Mouse (Mus musculus) lung, embryonic 15.5 days (tissue): ENCODE data around the gene Akap7. TPM values are rescaled to one million over a fixed set of nuclear protein-coding genes. Genes with fewer than 3 reads are reported as not detected.
A peak's percentile ranks its signal among the peaks of the same experiment; 100 is the strongest.

Experiments
- ATAC-seq: fragments of 200-750 bp; cut with Nextera tagmentation; 2 replicates; pipeline ENCODE4 v1.8.0; 2017; ENCODE audit warnings: moderate number of reproducible peaks, borderline replicate concordance; ENCODE audit not compliant: low FRiP score, low TSS enrichment; ENCODE audit errors: extremely low read depth
- H3K27ac ChIP-seq: fragments of 300-500 bp; sonication (generic); 2 replicates; pipeline ENCODE4 v1.5.1; 2015; ENCODE audit warnings: moderate library complexity, mild to moderate bottlenecking, inconsistent platforms
- H3K27me3 ChIP-seq: fragments of 300-500 bp; sonication (generic); 2 replicates; pipeline ENCODE4 v1.6.1; 2015; ENCODE audit warnings: inconsistent platforms
- H3K36me3 ChIP-seq: fragments of 300-500 bp; sonication (generic); 2 replicates; pipeline ENCODE4 v1.6.1; 2015; ENCODE audit warnings: inconsistent platforms
- H3K4me1 ChIP-seq: fragments of 300-500 bp; sonication (generic); 2 replicates; pipeline ENCODE4 v1.6.1; 2015; ENCODE audit warnings: inconsistent platforms
- H3K4me2 ChIP-seq: fragments of 300-500 bp; sonication (generic); 2 replicates; pipeline ENCODE4 v1.6.1; 2015; ENCODE audit warnings: inconsistent platforms, mild to moderate bottlenecking, moderate library complexity
- H3K4me3 ChIP-seq: fragments of 300-500 bp; sonication (generic); 2 replicates; pipeline ENCODE4 v1.5.1; 2015; ENCODE audit warnings: mild to moderate bottlenecking, inconsistent platforms
- H3K9ac ChIP-seq: fragments of 300-500 bp; sonication (generic); 2 replicates; pipeline ENCODE4 v1.6.1; 2015; ENCODE audit warnings: inconsistent platforms
- H3K9me3 ChIP-seq: fragments of 300-500 bp; sonication (generic); 2 replicates; pipeline ENCODE4 v1.6.1; 2016; ENCODE audit warnings: inconsistent platforms
- WGBS: fragments of 180-500 bp; shearing (Covaris S2); methylation state at CpG from one replicate; pipeline ENCODE4 v1.1.7; 2015; 5-methylcytosine and 5-hydroxymethylcytosine counted together
- polyA plus RNA-seq: library from polyadenylated mRNA; unstranded; fragments of >200 nt; fragmentation: Nextera tagmentation; extraction: Ambion mirVana; gene quantifications from 2 replicates; pipeline ENCODE4 v1.2.1, GENCODE M21; 2015

Akap7 gene
- polyA plus RNA-seq = 20.9 and 25.4 TPM in 2 replicates

DNA sequence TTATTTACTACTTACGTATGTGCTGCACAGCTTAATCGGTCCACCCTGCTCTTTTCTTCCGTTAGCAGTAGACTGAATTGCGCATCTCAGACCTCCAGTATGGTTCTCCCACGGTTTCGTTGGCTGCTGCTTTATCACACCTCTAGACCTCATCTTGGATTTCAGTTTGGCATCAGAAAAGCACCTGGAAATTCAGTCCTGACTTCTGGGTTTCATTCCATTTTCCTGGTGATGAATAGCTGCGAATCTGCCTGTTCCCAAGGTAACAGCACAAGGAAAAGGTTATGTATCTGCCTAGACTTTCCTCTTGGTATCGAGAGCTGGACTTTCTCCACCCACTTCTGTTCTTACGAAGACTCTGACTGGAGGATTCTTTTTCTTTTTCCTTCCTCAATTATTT lies at the start of gene Akap7:
Gene Akap7, minus strand, starts transcription at position 101 of the 400 bp plus-strand sequence.
- H3K9ac ChIP-seq = no peak within 1 kb of the TSS
- ATAC-seq = no peak
- 89% methylated on average over 9 of the region's 9 CpGs for WGBS

DNA sequence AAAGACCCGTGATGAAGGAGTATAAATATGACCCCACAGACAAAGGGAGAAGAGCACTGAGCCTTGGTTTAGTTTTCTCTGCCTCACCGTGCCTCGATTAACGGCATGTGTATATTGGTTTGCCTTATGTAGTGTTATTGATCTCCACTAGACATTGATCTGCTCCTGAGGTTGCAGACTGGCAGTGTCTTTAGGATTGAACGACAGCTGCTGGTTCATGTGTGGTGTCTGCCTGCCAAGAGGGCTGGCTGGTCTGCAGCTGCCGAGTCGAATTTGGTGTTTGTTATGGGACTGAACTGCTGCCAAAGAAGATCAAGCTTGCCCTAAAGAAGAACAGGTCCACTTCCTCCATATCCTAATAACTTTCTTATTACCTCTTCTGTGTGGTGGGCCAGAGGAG lies 46.7 kb upstream of the Akap7 start:
- 73% methylated on average over 7 of the region's 7 CpGs for WGBS
- no peak for ATAC-seq
- Histone ChIP-seq H3K4me3 (no peak overlapping the region), H3K4me1 (peaks cover 3% of the 10 kb centered on the region; the same call in 1 of the 2 replicates), H3K27ac (no peak overlapping the region), H3K9ac (no peak overlapping the region), H3K9me3 (no peaks in the 10 kb centered on the region), H3K4me2 (no peak overlapping the region), H3K27me3 (no peaks in the 10 kb centered on the region), H3K36me3 (no peaks in the 10 kb centered on the region)

More for the DNA sequence above, at the start of gene Akap7:
- no peaks in the 10 kb centered on the region for H3K9me3 ChIP-seq
- H3K27me3 ChIP-seq = no peaks in the 10 kb centered on the region
- H3K4me2 ChIP-seq = no peak within 1 kb of the TSS
- no peaks in the 10 kb centered on the region for H3K36me3 ChIP-seq
- no peak within 1 kb of the TSS for H3K27ac ChIP-seq
- 0 out of 2 replicates have a peak, but pooled peaks cover 3% of the 10 kb centered on the region for H3K4me1 ChIP-seq
- no peak within 1 kb of the TSS for H3K4me3 ChIP-seq

DNA sequence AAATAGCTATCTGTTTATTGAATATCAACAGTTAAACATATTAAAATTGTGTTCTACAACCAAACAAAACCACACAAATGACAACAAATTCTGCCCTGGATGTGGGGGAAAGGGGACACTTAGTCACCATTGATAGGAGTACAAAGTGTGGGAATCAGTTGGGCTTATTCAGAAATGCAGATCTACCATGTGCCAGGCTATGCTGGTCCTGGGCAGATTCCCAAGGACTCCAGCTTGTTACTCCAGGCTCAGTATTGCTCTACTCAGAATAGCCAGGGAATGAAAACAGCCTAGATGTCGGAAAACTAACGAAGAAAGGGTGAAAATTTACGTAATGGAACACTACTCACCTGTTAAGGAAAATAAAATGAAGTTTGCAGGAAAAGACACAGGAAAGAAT lies 46.3 kb upstream of the Akap7 start:
- H3K9ac ChIP-seq = no peak overlapping the region
- 95% methylated on average over 3 of the region's 3 CpGs for WGBS
- no peak overlapping the region for H3K4me2 ChIP-seq
- H3K4me3 ChIP-seq = no peak overlapping the region
- no peak overlapping the region for H3K27ac ChIP-seq
- H3K36me3 ChIP-seq = no peaks in the 10 kb centered on the region
- no peak for ATAC-seq
- H3K4me1 ChIP-seq = no peaks in the 10 kb centered on the region
- no peaks in the 10 kb centered on the region for H3K27me3 ChIP-seq
- no peaks in the 10 kb centered on the region for H3K9me3 ChIP-seq

DNA sequence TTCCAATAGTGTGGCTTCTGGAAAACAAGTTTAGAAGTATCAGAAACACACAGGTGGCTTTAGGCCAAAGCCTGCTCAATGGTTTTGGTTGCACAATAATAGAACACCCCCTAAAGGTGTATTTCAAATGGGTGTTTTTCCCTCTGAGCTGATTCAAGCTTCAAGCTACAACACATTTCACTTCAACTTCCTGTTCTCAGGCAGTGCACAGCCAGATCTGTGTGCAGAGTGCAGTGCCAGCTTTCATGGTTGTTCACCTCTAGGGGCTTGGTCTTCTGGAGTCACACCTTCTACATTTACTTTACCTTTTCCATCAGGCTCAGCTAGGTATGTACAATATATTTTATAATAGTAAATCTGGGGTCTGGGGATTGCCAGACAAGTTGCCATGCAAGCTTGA lies 35.1 kb upstream of the Akap7 start:
- no peak for ATAC-seq
- no peaks in the 10 kb centered on the region for H3K36me3 ChIP-seq
- no peaks in the 10 kb centered on the region for H3K9me3 ChIP-seq
- no peak overlapping the region for H3K4me2 ChIP-seq
- H3K27me3 ChIP-seq = no peaks in the 10 kb centered on the region
- H3K4me1 ChIP-seq = no peaks in the 10 kb centered on the region
- H3K9ac ChIP-seq = no peak overlapping the region
- no peak overlapping the region for H3K4me3 ChIP-seq
- no peak overlapping the region for H3K27ac ChIP-seq

DNA sequence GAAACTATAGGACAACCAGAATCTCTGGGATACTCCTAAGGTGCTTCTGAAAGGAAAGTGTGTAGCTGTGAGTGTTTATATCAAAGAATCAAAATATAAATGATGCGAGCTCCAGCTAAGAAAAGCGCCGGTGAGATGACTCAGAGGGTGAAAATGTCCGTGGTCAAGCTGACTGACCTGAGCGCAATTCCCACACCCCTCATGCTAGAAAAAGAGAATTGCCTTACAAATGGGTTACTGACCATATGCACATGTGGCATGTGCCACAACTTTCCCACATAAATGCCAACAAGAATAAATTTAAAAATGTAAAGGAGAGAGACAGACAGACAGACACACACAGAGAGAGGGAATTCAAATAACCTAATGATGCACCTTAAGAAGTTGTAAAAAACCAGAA lies 33.0 kb upstream of the Akap7 start:
- no peak overlapping the region for H3K4me2 ChIP-seq
- ATAC-seq = no peak
- no peak overlapping the region for H3K9ac ChIP-seq
- no peaks in the 10 kb centered on the region for H3K27me3 ChIP-seq
- no peaks in the 10 kb centered on the region for H3K36me3 ChIP-seq
- no peak overlapping the region for H3K27ac ChIP-seq
- H3K9me3 ChIP-seq = no peaks in the 10 kb centered on the region
- WGBS = 88% methylated on average over 5 of the region's 5 CpGs
- no peak overlapping the region for H3K4me3 ChIP-seq
- no peaks in the 10 kb centered on the region for H3K4me1 ChIP-seq

DNA sequence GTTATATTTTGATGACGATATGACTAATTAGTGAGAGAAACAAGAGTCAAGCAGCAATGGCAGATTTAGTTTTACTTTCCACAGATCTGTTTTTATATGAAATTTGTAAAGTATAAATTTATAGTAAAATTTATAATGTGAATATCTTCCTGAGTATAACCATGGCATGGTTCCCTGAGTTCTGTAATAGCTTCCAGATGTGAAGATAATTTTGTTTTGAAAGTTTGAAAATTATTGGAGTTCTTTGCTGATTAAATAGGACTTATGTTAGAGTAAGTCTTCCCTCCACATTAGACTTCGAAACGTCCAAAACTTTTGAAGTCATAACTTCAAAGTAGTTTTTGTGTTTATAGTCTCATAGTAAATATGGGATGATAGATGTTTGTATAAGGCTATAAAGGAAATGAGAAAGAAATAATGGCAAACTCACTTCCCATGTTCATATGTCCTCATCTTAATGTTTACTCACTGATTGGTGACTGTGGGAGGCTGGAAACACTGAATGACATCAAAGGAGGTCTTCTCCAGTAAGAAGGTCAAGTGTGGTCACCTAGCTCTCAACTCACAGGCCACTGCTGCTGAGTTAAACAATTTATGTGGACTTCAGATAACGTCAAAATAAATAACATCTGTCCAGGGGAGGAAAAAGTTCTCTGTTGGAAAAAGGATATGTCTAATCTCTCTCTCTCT lies 25.9 kb upstream of the Akap7 start:
- peaks cover 7% of the 10 kb centered on the region for H3K4me1 ChIP-seq
- WGBS = 18% methylated on average over 4 of the region's 4 CpGs
- H3K9ac ChIP-seq = no peak overlapping the region
- no peak overlapping the region for H3K4me2 ChIP-seq
- no peaks in the 10 kb centered on the region for H3K27me3 ChIP-seq
- no peak overlapping the region for H3K4me3 ChIP-seq
- H3K27ac ChIP-seq = no peak overlapping the region
- H3K36me3 ChIP-seq = no peaks in the 10 kb centered on the region
- peak; percentile 73 for ATAC-seq
- H3K9me3 ChIP-seq = no peaks in the 10 kb centered on the region

DNA sequence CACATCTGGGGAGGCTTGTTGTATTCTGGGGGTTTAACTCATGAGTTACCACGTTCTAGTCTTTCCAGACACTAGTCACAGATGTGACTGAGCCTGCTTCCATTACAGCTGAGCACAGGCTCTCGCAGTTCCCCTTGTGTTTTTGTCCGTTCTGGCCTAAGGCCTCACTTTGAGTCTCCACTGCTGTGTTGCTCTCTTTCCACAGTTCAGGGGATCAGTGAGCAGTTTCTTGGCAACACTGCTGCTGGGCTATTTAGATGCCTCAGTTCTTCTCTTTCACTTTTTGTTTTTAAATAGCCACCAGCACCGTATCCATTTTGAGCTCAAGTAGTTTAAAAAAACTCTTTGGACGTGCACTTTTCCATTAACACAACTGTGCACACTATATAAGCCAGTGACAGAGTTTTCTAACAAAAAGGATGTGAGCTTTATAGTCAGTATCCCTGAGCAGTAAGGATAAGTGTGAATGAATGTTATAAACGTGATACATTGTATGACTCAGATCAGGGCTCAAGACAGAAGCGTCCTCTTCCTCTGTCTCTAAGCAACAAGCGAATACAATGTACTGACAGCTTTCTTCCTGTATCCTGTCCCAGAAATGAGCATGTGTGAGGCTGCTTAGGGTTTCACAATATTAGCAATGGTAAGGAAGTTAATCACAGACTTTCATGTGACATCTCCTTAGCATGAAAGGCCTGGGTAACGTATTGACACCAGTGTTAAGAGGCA lies 23.8 kb upstream of the Akap7 start:
- peak overlapping the region; percentile 37; the same call in 1 of the 2 replicates for H3K27ac ChIP-seq
- H3K9ac ChIP-seq = no peak overlapping the region
- no peaks in the 10 kb centered on the region for H3K36me3 ChIP-seq
- WGBS = 47% methylated on average over 9 of the region's 9 CpGs
- ATAC-seq = 0 out of 2 replicates have a peak, but pooled peaks have one; percentile 33
- H3K9me3 ChIP-seq = no peaks in the 10 kb centered on the region
- no peak overlapping the region for H3K4me2 ChIP-seq
- no peaks in the 10 kb centered on the region for H3K27me3 ChIP-seq
- H3K4me1 ChIP-seq = peaks cover 7% of the 10 kb centered on the region
- H3K4me3 ChIP-seq = no peak overlapping the region

DNA sequence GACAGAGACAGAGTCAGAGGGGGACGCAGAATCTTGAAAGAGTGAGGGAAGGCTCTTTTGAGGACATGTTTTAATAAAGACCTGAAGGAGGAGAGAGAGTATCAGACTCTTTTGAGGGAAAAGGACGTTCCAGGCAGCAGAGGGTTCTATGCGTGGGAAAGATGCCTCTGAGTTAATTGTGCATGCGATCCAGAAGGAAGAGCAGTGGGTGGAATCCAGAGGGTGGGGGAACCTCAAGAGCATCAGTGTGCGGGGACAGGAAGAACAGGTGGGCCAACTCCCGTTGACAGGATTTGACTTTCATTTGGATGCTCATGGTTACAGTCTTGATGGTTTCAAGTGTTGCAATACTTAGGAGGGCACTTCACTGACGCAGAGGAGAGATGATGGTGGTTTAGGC lies 22.4 kb upstream of the Akap7 start:
- Histone ChIP-seq H3K27me3 (no peaks in the 10 kb centered on the region), H3K4me2 (no peak overlapping the region), H3K4me1 (peaks cover 17% of the 10 kb centered on the region), H3K4me3 (no peak overlapping the region), H3K9ac (no peak overlapping the region), H3K36me3 (no peaks in the 10 kb centered on the region), H3K9me3 (no peaks in the 10 kb centered on the region), H3K27ac (no peak overlapping the region)
- no peak for ATAC-seq
- WGBS = 90% methylated on average over 7 of the region's 7 CpGs

DNA sequence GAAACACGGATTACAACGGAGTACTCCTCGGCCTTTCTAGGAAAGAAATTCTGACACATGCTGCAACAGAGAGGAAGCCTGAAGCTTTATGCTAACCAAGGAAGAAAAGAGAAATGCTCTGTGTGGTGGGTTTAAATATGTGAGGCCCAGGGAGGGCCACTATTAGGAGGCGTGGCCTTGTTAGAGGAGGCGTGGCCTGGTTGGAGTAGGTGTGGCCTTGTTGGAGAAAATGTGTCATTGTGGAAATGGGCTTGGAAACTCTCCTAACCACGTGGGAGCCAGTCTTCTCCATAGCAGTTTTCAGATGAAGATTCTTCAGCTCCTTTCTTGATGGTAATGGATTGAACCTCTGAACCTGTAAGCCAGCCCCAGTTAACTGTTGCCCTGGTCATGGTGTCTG lies 19.8 kb upstream of the Akap7 start:
- Histone ChIP-seq H3K27ac (no peak overlapping the region), H3K36me3 (no peaks in the 10 kb centered on the region), H3K4me3 (no peak overlapping the region), H3K27me3 (no peaks in the 10 kb centered on the region), H3K9me3 (no peaks in the 10 kb centered on the region), H3K9ac (no peak overlapping the region), H3K4me2 (no peak overlapping the region), H3K4me1 (peaks cover 22% of the 10 kb centered on the region)
- 81% methylated on average over 6 of the region's 6 CpGs for WGBS
- no peak; the same call in 1 of the 2 replicates for ATAC-seq

DNA sequence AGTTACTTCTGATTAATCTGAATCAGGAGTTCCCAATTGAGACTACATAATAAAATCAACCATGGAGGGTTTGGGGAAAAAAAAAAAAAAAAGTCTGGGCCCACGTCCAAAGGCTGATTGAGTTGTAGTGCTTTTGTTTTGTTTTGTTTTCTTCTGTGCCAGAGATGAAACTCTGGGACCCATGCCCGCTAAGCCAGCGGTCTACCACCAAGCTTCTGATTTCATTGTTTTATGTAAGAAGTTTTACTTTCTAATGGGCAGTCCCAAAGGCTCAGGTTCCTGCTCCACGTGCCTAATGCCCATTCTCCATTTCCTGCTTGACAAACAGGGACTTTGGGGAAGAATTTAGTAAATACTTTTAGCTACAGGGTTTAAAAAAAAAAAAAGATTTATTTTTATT lies 18.0 kb upstream of the Akap7 start:
- H3K27ac ChIP-seq = no peak overlapping the region
- H3K4me2 ChIP-seq = no peak overlapping the region
- no peak overlapping the region for H3K4me3 ChIP-seq
- H3K27me3 ChIP-seq = no peaks in the 10 kb centered on the region
- WGBS = 41% methylated on average over 4 of the region's 4 CpGs
- H3K36me3 ChIP-seq = no peaks in the 10 kb centered on the region
- H3K4me1 ChIP-seq = peaks cover 15% of the 10 kb centered on the region; the same call in 1 of the 2 replicates
- no peak; the same call in 1 of the 2 replicates for ATAC-seq
- no peak overlapping the region for H3K9ac ChIP-seq
- H3K9me3 ChIP-seq = no peaks in the 10 kb centered on the region

DNA sequence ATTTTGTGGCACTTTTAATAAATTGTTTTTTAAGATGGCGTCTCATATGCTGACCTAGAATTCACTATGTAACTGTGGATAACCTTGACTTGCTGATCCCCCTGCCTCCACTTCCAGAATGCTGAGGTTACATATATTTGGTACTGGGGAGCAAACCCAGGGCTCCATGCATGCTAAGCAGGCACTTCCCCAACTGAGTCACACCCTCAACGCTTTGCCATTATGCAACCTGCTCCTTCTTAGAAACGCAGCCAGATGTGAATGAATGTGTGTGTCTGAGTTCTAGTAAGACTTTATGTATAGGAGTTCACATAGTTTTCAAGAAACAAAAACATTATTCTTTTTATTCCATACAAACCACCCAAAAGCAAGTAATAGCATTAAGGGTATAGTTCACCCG lies 13.5 kb upstream of the Akap7 start:
- Histone ChIP-seq H3K9me3 (no peaks in the 10 kb centered on the region), H3K4me3 (no peak overlapping the region), H3K27me3 (no peaks in the 10 kb centered on the region), H3K4me2 (no peak overlapping the region), H3K9ac (no peak overlapping the region), H3K27ac (no peak overlapping the region), H3K4me1 (peaks cover 19% of the 10 kb centered on the region; the same call in 1 of the 2 replicates), H3K36me3 (no peaks in the 10 kb centered on the region)
- no peak for ATAC-seq
- 89% methylated on average over 4 of the region's 4 CpGs for WGBS

DNA sequence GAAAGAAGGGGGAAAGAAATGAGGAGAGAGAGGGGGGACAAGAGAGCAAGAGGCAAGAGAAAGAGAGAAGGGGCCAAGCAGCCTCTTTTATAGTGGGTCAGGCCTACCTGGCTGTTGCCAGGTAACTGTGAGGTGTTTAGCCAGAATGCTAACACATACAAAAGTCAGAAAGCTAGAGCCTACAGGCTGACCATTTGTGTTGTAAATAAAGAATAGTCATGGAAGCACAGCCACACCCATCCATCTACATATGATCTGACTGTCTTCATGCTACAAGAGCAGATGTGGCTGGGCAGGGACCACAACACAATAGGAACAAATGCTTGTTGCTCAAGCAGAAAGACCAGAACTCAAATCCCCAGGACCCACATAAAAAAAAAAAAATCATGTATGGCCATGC lies 11.9 kb upstream of the Akap7 start:
- ATAC-seq = no peak
- peaks cover 7% of the 10 kb centered on the region; the same call in 1 of the 2 replicates for H3K4me1 ChIP-seq
- no peak overlapping the region for H3K4me2 ChIP-seq

More for the DNA sequence above, 11.9 kb upstream of the Akap7 start:
- Histone ChIP-seq H3K4me3 (no peak overlapping the region), H3K9ac (no peak overlapping the region), H3K27me3 (no peaks in the 10 kb centered on the region), H3K9me3 (no peaks in the 10 kb centered on the region), H3K36me3 (no peaks in the 10 kb centered on the region), H3K27ac (no peak overlapping the region)
